Mouse (Mus musculus) right cerebral cortex, postnatal 25 days (tissue): Measurements from ENCODE around the gene 9930022D16Rik.

Experiments used
- DNase-seq: peaks from one replicate; pipeline ENCODE4 v3.0.0; 2022

The 9930022D16Rik gene

GRCm38 (mm10) chr11:109417472-109418040 is 3.8 kb downstream of the 9930022D16Rik start:
- DNase-seq = no peak

DNA sequence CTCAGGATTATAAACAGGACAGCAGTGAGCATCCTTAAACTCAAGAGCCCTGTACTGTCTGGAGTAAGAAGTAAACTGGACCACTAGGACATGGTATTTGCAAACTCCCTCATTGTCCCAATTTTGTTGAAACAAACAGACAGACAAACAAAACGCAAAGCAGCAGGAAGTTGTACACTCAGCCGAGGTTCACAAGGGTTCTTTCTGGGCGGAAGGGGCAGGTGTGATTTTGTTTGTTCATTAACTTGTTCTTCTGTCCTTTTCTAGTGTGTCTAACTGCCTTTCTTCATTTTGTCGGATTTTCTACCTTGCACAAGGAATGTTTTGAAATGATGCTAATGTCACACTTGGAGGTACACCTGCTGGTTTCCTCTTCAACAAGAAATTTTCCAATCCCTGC is 5.7 kb downstream of the 9930022D16Rik start:
- DNase-seq = no peak

GRCm38 (mm10) chr11:109419961-109420566 is 6.3 kb downstream of the 9930022D16Rik start:
- DNase-seq = no peak

GRCm38 (mm10) chr11:109420567-109420962 is 6.8 kb downstream of the 9930022D16Rik start:
- DNase-seq = no peak

- no peak for DNase-seq
Measured at GRCm38 (mm10) chr11:109421205-109421604, 7.5 kb downstream of the 9930022D16Rik start.

GRCm38 (mm10) chr11:109422263-109422662 is 8.5 kb downstream of the 9930022D16Rik start:
- DNase-seq = no peak

- no peak for DNase-seq
Measured at GRCm38 (mm10) chr11:109423294-109423693, 9.6 kb downstream of the 9930022D16Rik start.

DNA sequence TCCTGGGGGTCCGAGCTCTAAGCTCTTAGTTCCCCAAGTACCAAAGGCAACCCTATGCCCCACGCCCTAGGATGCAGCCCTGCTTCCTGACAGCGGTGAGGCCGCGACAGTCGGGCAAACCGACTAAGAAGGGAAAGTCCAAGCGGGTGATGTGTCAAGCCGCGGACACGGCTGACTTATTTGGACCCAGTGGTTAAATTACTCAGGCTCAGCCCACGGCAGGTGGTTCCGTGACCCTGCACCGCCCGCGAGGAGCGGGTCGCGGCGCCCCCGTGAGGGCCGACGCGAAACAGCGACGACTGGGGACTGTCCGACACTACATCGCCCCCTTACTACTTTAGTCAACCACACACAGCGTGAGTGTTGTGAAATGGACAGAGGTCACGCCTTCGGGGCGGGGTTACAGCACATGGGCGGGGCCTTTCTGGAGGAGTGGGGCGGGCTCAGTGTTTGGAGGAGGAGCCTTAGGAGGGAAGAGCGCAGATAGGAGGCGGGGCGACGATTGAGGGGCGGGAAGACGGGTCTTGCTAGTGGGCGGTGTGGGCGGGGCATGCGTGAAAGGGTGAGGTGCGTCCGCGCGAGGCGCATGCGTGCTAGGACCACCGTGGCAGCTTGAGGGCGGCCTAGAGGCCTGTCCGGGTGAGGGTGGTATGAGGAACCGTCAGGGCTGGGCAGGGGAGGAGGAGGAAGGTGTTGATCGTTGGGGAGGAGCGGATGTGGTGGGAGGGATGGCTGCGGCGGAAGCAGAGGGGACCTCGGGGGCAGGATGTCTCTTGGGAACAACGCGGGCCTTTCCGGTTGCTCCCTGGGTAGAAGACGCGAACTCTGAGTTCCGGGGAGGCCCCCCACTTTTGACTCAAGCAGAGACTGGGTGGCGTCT is 11.9 kb downstream of the 9930022D16Rik start, which contains the start of gene Amz2:
Amz2 (plus strand) TSS at position 555 of the 880 bp plus-strand sequence.
- peak; percentile 96 for DNase-seq

GRCm38 (mm10) chr11:109426272-109426586 is 12.5 kb downstream of the 9930022D16Rik start:
- DNase-seq = no peak

- DNase-seq = no peak
Measured at GRCm38 (mm10) chr11:109427353-109427752, 13.6 kb downstream of the 9930022D16Rik start.

GRCm38 (mm10) chr11:109434233-109434798 is 20.6 kb downstream of the 9930022D16Rik start:
- no peak for DNase-seq

- DNase-seq = no peak
Measured at GRCm38 (mm10) chr11:109436889-109437288, 23.2 kb downstream of the 9930022D16Rik start.

DNA sequence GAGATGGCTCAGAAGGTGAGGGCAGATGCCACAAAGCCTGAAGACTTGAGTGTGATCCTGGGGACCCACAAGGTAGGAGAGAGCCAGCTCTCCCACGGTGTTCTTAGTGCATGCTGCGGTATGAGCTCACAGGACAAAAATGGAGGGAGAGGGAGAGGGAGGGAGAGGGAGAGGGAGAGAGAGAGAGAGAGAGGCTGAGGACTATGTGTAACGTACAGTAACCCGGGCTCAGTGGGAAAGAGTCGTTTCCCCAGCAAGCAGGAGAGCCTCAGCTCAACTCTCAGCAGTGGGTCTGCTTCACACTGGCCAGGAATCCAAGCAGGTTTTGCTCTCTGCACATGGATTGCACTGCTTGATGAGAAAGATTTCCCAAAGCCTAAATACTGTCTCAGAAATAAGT is 25.5 kb downstream of the 9930022D16Rik start:
- no peak for DNase-seq

- DNase-seq = peak; percentile 67
Measured at GRCm38 (mm10) chr11:109439829-109440340, 26.2 kb downstream of the 9930022D16Rik start.

DNA sequence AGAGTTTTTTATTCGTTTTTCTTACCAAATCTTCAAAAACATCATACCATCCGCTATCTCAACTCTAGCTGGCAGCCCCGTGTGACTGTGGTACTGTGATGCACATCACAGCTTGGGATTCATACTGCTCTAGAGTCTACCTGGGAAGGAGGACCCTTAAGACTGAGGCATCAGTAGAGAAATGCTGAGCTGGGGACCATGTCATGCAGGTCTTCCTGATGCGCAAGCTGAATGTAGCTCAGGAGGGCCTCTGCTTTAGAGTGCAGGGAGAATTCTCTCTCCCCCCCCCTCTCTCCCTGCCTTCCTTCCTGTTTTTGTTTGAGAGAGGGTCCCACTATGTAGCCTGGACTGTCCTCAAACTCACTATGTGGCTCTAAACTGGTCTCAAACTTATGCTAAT is 26.9 kb downstream of the 9930022D16Rik start:
- no peak for DNase-seq

GRCm38 (mm10) chr11:109441119-109441518 is 27.4 kb downstream of the 9930022D16Rik start:
- DNase-seq = no peak

DNA sequence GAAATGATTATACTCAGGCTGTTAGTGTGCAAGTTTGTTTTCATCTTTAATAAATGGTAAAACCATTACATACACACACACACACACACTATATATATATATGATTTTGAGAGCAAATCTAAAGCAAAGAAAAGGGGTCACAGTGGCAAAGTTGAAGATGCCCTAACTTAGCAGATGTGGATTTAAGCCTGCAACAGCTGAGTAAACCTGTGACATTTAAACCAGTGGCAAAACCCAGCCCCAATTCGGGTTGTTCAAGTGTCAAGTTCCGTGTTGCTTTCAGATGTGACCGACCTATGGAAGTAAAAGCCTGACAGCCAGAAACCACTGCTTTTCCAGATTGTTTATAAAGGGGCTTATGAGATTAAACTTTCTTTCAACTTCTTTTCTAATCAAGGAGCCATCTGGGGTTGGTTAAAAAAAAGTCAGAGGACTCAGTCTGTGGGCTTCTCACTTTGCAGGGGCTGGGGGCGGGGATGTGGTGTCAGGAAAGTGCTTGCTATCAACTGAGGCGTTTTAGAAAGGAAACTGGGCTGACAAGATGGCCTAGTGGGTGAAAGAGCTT is 28.5 kb downstream of the 9930022D16Rik start:
- no peak for DNase-seq

DNA sequence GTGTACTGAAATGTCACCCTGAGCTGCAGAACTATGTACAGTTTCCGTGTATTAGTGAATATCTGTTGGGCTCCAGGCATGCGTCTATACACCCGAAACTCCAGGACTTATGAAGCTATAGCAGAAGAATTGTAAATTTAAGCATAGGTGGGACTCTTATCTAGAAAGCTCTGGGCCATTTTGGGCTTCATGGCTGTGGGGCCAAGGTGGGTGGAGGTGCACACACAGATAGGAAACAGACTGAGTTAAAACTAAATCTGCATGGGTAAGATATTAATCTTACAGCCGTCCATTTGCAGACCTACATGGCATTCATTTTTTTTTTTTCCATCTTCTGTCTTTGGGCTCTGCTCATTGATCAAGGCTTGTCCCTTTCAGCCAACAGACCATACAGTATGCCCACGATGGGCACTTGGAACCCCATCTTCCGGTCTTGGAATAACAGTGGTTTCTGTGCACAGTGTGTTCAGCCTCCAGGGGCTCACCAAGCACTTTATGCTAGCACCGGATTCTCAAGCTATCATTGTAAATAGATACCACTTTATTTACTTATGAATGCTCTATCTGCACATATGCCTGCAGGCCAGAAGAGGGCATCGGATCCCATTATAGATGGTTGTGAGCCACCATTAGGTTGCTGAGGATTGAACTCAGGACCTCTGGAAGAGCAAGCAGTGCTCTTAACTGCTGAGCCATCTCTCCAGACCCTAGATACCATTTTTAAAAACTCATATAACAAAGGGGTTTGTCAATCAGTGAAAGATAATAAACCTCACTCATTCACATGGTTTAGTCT is 29.9 kb downstream of the 9930022D16Rik start:
- DNase-seq = no peak

GRCm38 (mm10) chr11:109444600-109444999 is 30.9 kb downstream of the 9930022D16Rik start:
- no peak for DNase-seq

- no peak for DNase-seq
Measured at GRCm38 (mm10) chr11:109445438-109446035, 31.8 kb downstream of the 9930022D16Rik start.

DNA sequence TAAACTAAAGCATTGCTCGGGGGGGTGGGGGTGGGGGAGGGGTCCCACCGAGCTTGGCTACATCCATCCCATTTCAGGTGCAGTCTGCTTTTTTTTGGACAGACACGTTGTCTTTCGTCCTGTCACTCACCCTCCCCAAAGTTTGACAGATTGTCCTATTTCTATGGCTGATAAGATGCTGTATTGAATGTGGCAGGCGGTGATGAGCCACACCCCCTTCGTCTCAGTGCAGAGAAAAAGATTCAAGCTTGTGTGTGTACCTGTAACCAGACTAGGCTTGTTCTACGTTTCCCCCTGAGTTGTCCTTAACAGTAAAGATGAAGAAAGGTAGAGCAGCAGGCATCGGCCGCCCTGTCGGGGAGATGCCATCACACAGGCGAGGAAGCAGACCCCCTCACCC is 37.5 kb downstream of the 9930022D16Rik start:
- DNase-seq = no peak

GRCm38 (mm10) chr11:109456261-109456660 is 42.5 kb downstream of the 9930022D16Rik start:
- DNase-seq = no peak
